Mouse (Mus musculus) monocyte, adult 59 days (primary cell): ENCODE results near the gene Gm28510. TPM values are rescaled to one million over a fixed set of nuclear protein-coding genes. Genes with fewer than 3 reads are reported as not detected.

Source experiments
- total RNA-seq, 2 experiments: library from RNA; stranded (reverse); gene quantifications; one replicate each; pipeline ENCODE4 v1.2.4; 2023

The Gm28510 gene
- total RNA-seq, result not detected

DNA sequence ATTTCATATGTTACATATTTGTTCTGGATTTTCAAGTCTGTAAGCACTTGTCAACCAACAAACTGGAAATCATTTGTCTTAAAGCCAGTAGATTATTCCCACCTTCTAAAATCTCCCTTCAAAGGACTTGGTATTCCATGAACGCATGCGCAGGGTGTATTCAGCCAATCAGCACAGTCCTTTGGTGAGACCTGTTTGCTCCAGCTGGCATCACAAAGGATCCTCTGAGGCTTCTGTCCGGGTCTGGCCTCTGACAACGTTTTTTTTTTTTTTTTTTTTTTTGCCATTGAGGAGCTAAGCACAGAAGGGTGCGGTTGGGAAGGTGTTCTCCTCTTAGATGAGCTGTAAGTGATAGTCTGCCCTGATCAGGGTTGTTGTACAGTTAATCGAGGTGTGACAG is at the start of gene Gm28510:
TSS of gene Gm28510 (plus strand) at position 301 of the 400 bp plus-strand sequence.

Other genes starting within 250 kb of the Gm28510 start
- not detected for gene Gm20834, start 88.1 kb upstream of the Gm28510 start, total RNA-seq
- gene Gm20737, start 123.3 kb downstream of the Gm28510 start, total RNA-seq, result not detected
- gene Gm21775, start 140.7 kb downstream of the Gm28510 start, total RNA-seq, result not detected
- gene Gm21900, start 203.6 kb downstream of the Gm28510 start, total RNA-seq, result not detected